In genomic region chr2:124388269-124388668, GRCm38 (mm10) we compare ENCODE assay signal across 25 mouse cellular contexts.
DNase-seq lines count a peak whose midpoint lies in the region; ATAC-seq and TF ChIP-seq lines count a peak whose summit lies in the region.
"Had no signal": no experiment of that assay in that cellular context is flagged by ENCODE, and none has a peak within 500 bp of the region (broad histone marks: within the 10 kb centered on the region; RNA-seq: fewer than 3 reads in every experiment).

No protein-coding gene starts in this region.

- no peak for TF ChIP-seq EP300 in stomach, postnatal 0 days (optimal IDR thresholded peaks at IDR 0.05)

- no peaks in the 10 kb centered on the region for H3K27me3 ChIP-seq in embryonic facial prominence, embryonic 11.5 days (ENCODE audit: control insufficient read depth, insufficient read depth, low read length)
- no peaks in the 10 kb centered on the region for H3K27me3 ChIP-seq in embryonic facial prominence, embryonic 10.5 days (replicated peaks; ENCODE audit: low read depth, poor library complexity, severe bottlenecking)
- H3K27me3 ChIP-seq in kidney, embryonic 16.5 days (ENCODE audit: insufficient read depth, low read length), result no peaks in the 10 kb centered on the region
- H3K27me3 ChIP-seq in midbrain, postnatal 0 days (ENCODE audit: insufficient read depth, low read length), result no peaks in the 10 kb centered on the region
- H3K27me3 ChIP-seq in midbrain, embryonic 16.5 days (ENCODE audit: control insufficient read depth, insufficient read depth, low read depth, low read length), result no peaks in the 10 kb centered on the region
- no peaks in the 10 kb centered on the region for H3K27me3 ChIP-seq in stomach, postnatal 0 days (ENCODE audit: control insufficient read depth, insufficient read depth, low read length)
- H3K27me3 ChIP-seq: forebrain, embryonic 15.5 days; hindbrain, embryonic 15.5 days; liver, embryonic 13.5 days; lung, embryonic 15.5 days; midbrain, embryonic 15.5 days; neural tube, embryonic 15.5 days; Patski had no signal

- no peaks in the 10 kb centered on the region for H3K9me3 ChIP-seq in embryonic facial prominence, embryonic 11.5 days (replicated peaks; ENCODE audit: control insufficient read depth, low read length)
- no peaks in the 10 kb centered on the region for H3K9me3 ChIP-seq in embryonic facial prominence, embryonic 10.5 days
- no peaks in the 10 kb centered on the region for H3K9me3 ChIP-seq in kidney, embryonic 16.5 days (ENCODE audit: low read length)
- no peaks in the 10 kb centered on the region for H3K9me3 ChIP-seq in midbrain, postnatal 0 days (ENCODE audit: low read length)
- H3K9me3 ChIP-seq in midbrain, embryonic 16.5 days (replicated peaks; ENCODE audit: control insufficient read depth, low read length, poor library complexity, severe bottlenecking), result no peaks in the 10 kb centered on the region
- H3K9me3 ChIP-seq in stomach, postnatal 0 days (ENCODE audit: control insufficient read depth, low read length), result no peaks in the 10 kb centered on the region
- H3K9me3 ChIP-seq: forebrain, embryonic 15.5 days; hindbrain, embryonic 15.5 days; limb, embryonic 12.5 days; liver, embryonic 13.5 days; lung, embryonic 15.5 days; midbrain, embryonic 15.5 days; neural tube, embryonic 15.5 days had no signal

- H3K4me1 ChIP-seq in embryonic facial prominence, embryonic 11.5 days (ENCODE audit: control insufficient read depth, insufficient read depth, low read length), result no peaks in the 10 kb centered on the region
- H3K4me1 ChIP-seq in embryonic facial prominence, embryonic 10.5 days, result 0 out of 2 replicates have a peak, but pooled peaks cover 3% of the 10 kb centered on the region
- no peaks in the 10 kb centered on the region for H3K4me1 ChIP-seq in kidney, embryonic 16.5 days (ENCODE audit: insufficient read depth, low read length)
- no peaks in the 10 kb centered on the region for H3K4me1 ChIP-seq in midbrain, postnatal 0 days (ENCODE audit: insufficient read depth, low read length)
- no peaks in the 10 kb centered on the region for H3K4me1 ChIP-seq in midbrain, embryonic 16.5 days (ENCODE audit: control insufficient read depth, insufficient read depth, low read length)
- no peaks in the 10 kb centered on the region for H3K4me1 ChIP-seq in stomach, postnatal 0 days (replicated peaks; ENCODE audit: control insufficient read depth, insufficient read depth)
- H3K4me1 ChIP-seq: forebrain, embryonic 15.5 days; hindbrain, embryonic 15.5 days; limb, embryonic 12.5 days; liver, embryonic 13.5 days; lung, embryonic 15.5 days; midbrain, embryonic 15.5 days; neural tube, embryonic 15.5 days had no signal

- WGBS in embryonic facial prominence, embryonic 11.5 days, result 81% methylated on average over 1 of the region's 1 CpGs
- 85% methylated on average over 1 of the region's 1 CpGs for WGBS in embryonic facial prominence, embryonic 10.5 days
- WGBS in kidney, embryonic 16.5 days, result 85% methylated on average over 1 of the region's 1 CpGs
- WGBS in midbrain, postnatal 0 days, result 93% methylated on average over 1 of the region's 1 CpGs
- WGBS in midbrain, embryonic 16.5 days, result 94% methylated on average over 1 of the region's 1 CpGs
- 85% methylated on average over 1 of the region's 1 CpGs for WGBS in stomach, postnatal 0 days

- H3K9ac ChIP-seq in embryonic facial prominence, embryonic 11.5 days (replicated peaks; ENCODE audit: low read length), result no peak overlapping the region
- no peak overlapping the region for H3K9ac ChIP-seq in kidney, embryonic 16.5 days (replicated peaks; ENCODE audit: low read length)
- H3K9ac ChIP-seq in midbrain, postnatal 0 days (replicated peaks; ENCODE audit: low read length, poor library complexity, severe bottlenecking), result no peak overlapping the region
- H3K9ac ChIP-seq in midbrain, embryonic 16.5 days (ENCODE audit: low read depth, low read length), result no peak overlapping the region
- no peak overlapping the region for H3K9ac ChIP-seq in stomach, postnatal 0 days (ENCODE audit: low read length)
- H3K9ac ChIP-seq: forebrain, embryonic 15.5 days; hindbrain, embryonic 15.5 days; limb, embryonic 12.5 days; liver, embryonic 13.5 days; lung, embryonic 15.5 days; midbrain, embryonic 15.5 days; neural tube, embryonic 15.5 days had no signal

- no peak for ATAC-seq in embryonic facial prominence, embryonic 11.5 days (replicated peaks; ENCODE audit: insufficient number of reproducible peaks, low FRiP score, low TSS enrichment, low read depth)
- ATAC-seq in kidney, embryonic 16.5 days (ENCODE audit: low FRiP score, low TSS enrichment), result no peak
- no peak for ATAC-seq in midbrain, postnatal 0 days (ENCODE audit: low FRiP score)
- no peak for ATAC-seq in midbrain, embryonic 16.5 days
- no peak for ATAC-seq in stomach, postnatal 0 days (ENCODE audit: low FRiP score, low TSS enrichment)
- ATAC-seq: forebrain, embryonic 15.5 days; midbrain, embryonic 15.5 days; Patski had no signal

- H3K36me3 ChIP-seq in embryonic facial prominence, embryonic 11.5 days (replicated peaks; ENCODE audit: control insufficient read depth, insufficient read depth, low read depth, low read length), result no peaks in the 10 kb centered on the region
- no peaks in the 10 kb centered on the region for H3K36me3 ChIP-seq in embryonic facial prominence, embryonic 10.5 days (replicated peaks)
- no peaks in the 10 kb centered on the region for H3K36me3 ChIP-seq in kidney, embryonic 16.5 days (ENCODE audit: insufficient read depth, low read length)
- H3K36me3 ChIP-seq in midbrain, postnatal 0 days (ENCODE audit: insufficient read depth, low read length), result no peaks in the 10 kb centered on the region
- no peaks in the 10 kb centered on the region for H3K36me3 ChIP-seq in midbrain, embryonic 16.5 days (ENCODE audit: control insufficient read depth, insufficient read depth, low read length)
- H3K36me3 ChIP-seq in stomach, postnatal 0 days (ENCODE audit: control insufficient read depth, insufficient read depth, low read length), result no peaks in the 10 kb centered on the region
- H3K36me3 ChIP-seq: forebrain, embryonic 15.5 days; hindbrain, embryonic 15.5 days; limb, embryonic 12.5 days; liver, embryonic 13.5 days; lung, embryonic 15.5 days; midbrain, embryonic 15.5 days; neural tube, embryonic 15.5 days had no signal

- H3K4me3 ChIP-seq in embryonic facial prominence, embryonic 11.5 days (ENCODE audit: low read depth, low read length), result no peak overlapping the region
- H3K4me3 ChIP-seq in embryonic facial prominence, embryonic 10.5 days, result no peak overlapping the region
- H3K4me3 ChIP-seq in kidney, embryonic 16.5 days (ENCODE audit: low read length), result no peak overlapping the region
- H3K4me3 ChIP-seq in midbrain, postnatal 0 days (ENCODE audit: low read depth, low read length), result no peak overlapping the region
- no peak overlapping the region for H3K4me3 ChIP-seq in midbrain, embryonic 16.5 days (ENCODE audit: low read depth, low read length)
- no peak overlapping the region for H3K4me3 ChIP-seq in stomach, postnatal 0 days (ENCODE audit: low read depth, low read length)
- H3K4me3 ChIP-seq: forebrain, embryonic 15.5 days; hindbrain, embryonic 15.5 days; limb, embryonic 12.5 days; liver, embryonic 13.5 days; lung, embryonic 15.5 days; midbrain, embryonic 15.5 days; neural tube, embryonic 15.5 days had no signal

- peak; percentile 17; the same call in 1 of the 2 replicates for TF ChIP-seq CTCF in midbrain, postnatal 0 days (IDR thresholded peaks at IDR 0.05)
- TF ChIP-seq CTCF in stomach, postnatal 0 days (IDR thresholded peaks at IDR 0.05; ENCODE audit: low read depth), result peak; percentile 29; the same call in 1 of the 2 replicates

- peak; percentile 37 for DNase-seq in embryonic facial prominence, embryonic 11.5 days (ENCODE audit: low spot score)
- DNase-seq in embryonic facial prominence, embryonic 10.5 days (ENCODE audit: low spot score), result no peak
- DNase-seq in kidney, adult 9 months, result peak; percentile 8
- no peak for DNase-seq in midbrain, postnatal 0 days (ENCODE audit: low spot score)
- DNase-seq in stomach, postnatal 0 days (ENCODE audit: low spot score), result no peak
- DNase-seq in left cerebral cortex, adult 18-20 months (ENCODE audit: low spot score in 2 of 2), result no peak
- DNase-seq: adrenal gland, postnatal 14 days; cerebellum, adult 8-10 months; cerebellum, postnatal 36 days; gastrocnemius, postnatal 14 days; heart, adult 18-20 months; heart, postnatal 4 days; kidney, postnatal 10 days; layer of hippocampus, postnatal 36 days; liver, embryonic 13.5 days had no signal

- no peak overlapping the region for H3K27ac ChIP-seq in embryonic facial prominence, embryonic 11.5 days (replicated peaks; ENCODE audit: low read depth, low read length)
- no peak overlapping the region for H3K27ac ChIP-seq in embryonic facial prominence, embryonic 10.5 days (replicated peaks)
- H3K27ac ChIP-seq in kidney, embryonic 16.5 days (ENCODE audit: low read length), result no peak overlapping the region
- H3K27ac ChIP-seq in midbrain, postnatal 0 days (ENCODE audit: low read depth, low read length), result no peak overlapping the region
- H3K27ac ChIP-seq in midbrain, embryonic 16.5 days (ENCODE audit: low read length), result no peak overlapping the region
- H3K27ac ChIP-seq in stomach, postnatal 0 days (replicated peaks), result no peak overlapping the region
- H3K27ac ChIP-seq: forebrain, embryonic 15.5 days; hindbrain, embryonic 15.5 days; limb, embryonic 12.5 days; liver, embryonic 13.5 days; lung, embryonic 15.5 days; macrophage; midbrain, embryonic 15.5 days; neural tube, embryonic 15.5 days had no signal

- H3K4me2 ChIP-seq in embryonic facial prominence, embryonic 11.5 days (ENCODE audit: low read depth, low read length), result no peak overlapping the region
- H3K4me2 ChIP-seq in kidney, embryonic 16.5 days (replicated peaks; ENCODE audit: low read depth, low read length), result no peak overlapping the region
- H3K4me2 ChIP-seq in midbrain, postnatal 0 days (ENCODE audit: low read depth, low read length, poor library complexity, severe bottlenecking), result no peak overlapping the region
- no peak overlapping the region for H3K4me2 ChIP-seq in midbrain, embryonic 16.5 days (ENCODE audit: low read length)
- H3K4me2 ChIP-seq in stomach, postnatal 0 days (replicated peaks; ENCODE audit: low read depth), result no peak overlapping the region
- H3K4me2 ChIP-seq: forebrain, embryonic 15.5 days; hindbrain, embryonic 15.5 days; limb, embryonic 12.5 days; liver, embryonic 13.5 days; lung, embryonic 15.5 days; midbrain, embryonic 15.5 days; neural tube, embryonic 15.5 days had no signal

Comparison
In these comparisons a context has a peak if more than half of its experiments do, and no peak if none do; other contexts are left out.
1. DNase-seq: peak in embryonic facial prominence, embryonic 11.5 days (single experiment) and kidney, adult 9 months (single experiment); none in embryonic facial prominence, embryonic 10.5 days (single experiment), midbrain, postnatal 0 days (single experiment), stomach, postnatal 0 days (single experiment) and left cerebral cortex, adult 18-20 months (0 of 2).